Mouse (Mus musculus): ENCODE measurements at regions not wholly inside any gene's neighbourhood (a gene's known extent, or its start where the extent isn't known, plus 50 kb on each side); places are given as distances from the start of the nearest gene placed in this dataset.

DNA sequence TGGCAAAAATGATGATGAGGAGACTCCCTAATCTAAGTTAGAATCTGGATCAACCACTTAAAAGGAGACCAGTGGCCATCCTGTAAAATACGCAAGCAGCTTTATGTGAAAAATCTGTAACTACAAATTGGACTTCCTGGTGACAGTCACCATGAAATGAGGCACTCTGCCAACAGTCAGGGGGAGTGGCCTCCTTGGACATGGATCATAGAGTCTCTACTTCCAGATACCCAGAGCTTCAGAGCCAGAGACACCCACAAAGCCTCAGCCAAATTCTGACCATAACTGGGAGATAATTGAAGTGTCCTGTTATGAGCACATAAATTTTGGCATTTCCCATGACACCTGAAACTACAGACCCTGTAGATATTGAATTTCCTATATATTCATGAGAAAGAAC, 1359.3 kb upstream of the A1bg start:
- no peak overlapping the region for H3K4me2 ChIP-seq (ENCODE audit: low read depth)
- H3K79me2 ChIP-seq (ENCODE audit: control insufficient read depth, insufficient read depth) = no peaks in the 10 kb centered on the region
- H3K4me3 ChIP-seq = no peak overlapping the region
- TF ChIP-seq MAX (IDR thresholded peaks at IDR 0.05; ENCODE audit: low read depth) = no peak
- no peak for TF ChIP-seq E2F4 (IDR thresholded peaks at IDR 0.05; ENCODE audit: insufficient read depth)
- no peak for TF ChIP-seq MYOG (IDR thresholded peaks at IDR 0.05; ENCODE audit: control insufficient read depth in 1 of 3, insufficient read depth in 1 of 3, insufficient read length in 2 of 3, low read depth in 2 of 3)
- TF ChIP-seq POLR2AphosphoS2 (IDR thresholded peaks at IDR 0.05; ENCODE audit: insufficient read length, low read depth) = no peak
- no peak for TF ChIP-seq REST (IDR thresholded peaks at IDR 0.05; ENCODE audit: insufficient read depth, insufficient read length)
- TF ChIP-seq TCF12 (IDR thresholded peaks at IDR 0.05; ENCODE audit: insufficient read depth, poor library complexity, severe bottlenecking) = no peak
- no peak for TF ChIP-seq POLR2A (IDR thresholded peaks at IDR 0.05; ENCODE audit: insufficient read length, low read depth)
- no peak for TF ChIP-seq USF1 (IDR thresholded peaks at IDR 0.05; ENCODE audit: low read depth)
- no peak for TF ChIP-seq SRF (IDR thresholded peaks at IDR 0.05; ENCODE audit: control insufficient read depth, insufficient read length, low read depth)
- TF ChIP-seq CEBPB (IDR thresholded peaks at IDR 0.05; ENCODE audit: insufficient read depth, poor library complexity, severe bottlenecking) = no peak
- H3ac ChIP-seq (ENCODE audit: control insufficient read depth, insufficient read length) = no peak overlapping the region
- H3K36me3 ChIP-seq (ENCODE audit: control insufficient read depth, insufficient read depth) = no peaks in the 10 kb centered on the region
- no peaks in the 10 kb centered on the region for H3K27me3 ChIP-seq (ENCODE audit: control insufficient read depth, insufficient read depth, insufficient read length)

- no peaks in the 10 kb centered on the region for H3K79me2 ChIP-seq (ENCODE audit: control insufficient read depth, insufficient read depth)
- H3ac ChIP-seq (ENCODE audit: control insufficient read depth, insufficient read length) = no peak overlapping the region
- no peak for TF ChIP-seq SRF (IDR thresholded peaks at IDR 0.05; ENCODE audit: control insufficient read depth, insufficient read length, low read depth)
- TF ChIP-seq MAX (IDR thresholded peaks at IDR 0.05; ENCODE audit: low read depth) = no peak
- no peak for TF ChIP-seq POLR2A (IDR thresholded peaks at IDR 0.05; ENCODE audit: insufficient read length, low read depth)
- no peak for TF ChIP-seq E2F4 (IDR thresholded peaks at IDR 0.05; ENCODE audit: insufficient read depth)
- TF ChIP-seq REST (IDR thresholded peaks at IDR 0.05; ENCODE audit: insufficient read depth, insufficient read length) = no peak
- no peak for TF ChIP-seq TCF3 (IDR thresholded peaks at IDR 0.05; ENCODE audit: insufficient read length, low read depth)
- TF ChIP-seq POLR2AphosphoS2 (IDR thresholded peaks at IDR 0.05; ENCODE audit: insufficient read length, low read depth) = no peak
- H3K4me3 ChIP-seq = no peak overlapping the region
- no peaks in the 10 kb centered on the region for H3K27me3 ChIP-seq (ENCODE audit: control insufficient read depth, insufficient read depth, insufficient read length)
- no peaks in the 10 kb centered on the region for H3K36me3 ChIP-seq (ENCODE audit: control insufficient read depth, insufficient read depth)
- no peak overlapping the region for H3K4me2 ChIP-seq (ENCODE audit: low read depth)
These were observed 1356.7 kb upstream of the A1bg start for GRCm38 (mm10) chr15:62279526-62279925.

DNA sequence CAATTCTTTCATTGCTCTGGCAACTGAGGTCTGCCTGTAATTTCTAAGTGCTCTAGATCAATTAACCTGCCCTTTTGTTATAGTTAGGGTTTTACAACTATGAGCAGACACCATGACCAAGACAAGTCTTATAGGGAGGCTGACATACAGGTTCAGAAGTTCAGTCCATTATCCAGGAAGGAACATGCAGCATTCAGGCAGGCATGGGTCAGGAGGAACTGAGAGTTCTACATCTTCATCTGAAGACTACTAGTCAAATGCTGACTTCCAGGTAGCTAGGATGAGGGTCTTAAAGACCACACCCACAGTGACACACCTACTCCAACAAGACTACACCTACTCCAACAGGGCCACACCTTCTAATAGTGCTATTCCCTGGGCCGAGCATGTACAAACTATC, 1352.0 kb upstream of the A1bg start:
- H3K4me3 ChIP-seq = no peak overlapping the region
- H3ac ChIP-seq (ENCODE audit: control insufficient read depth, insufficient read length) = no peak overlapping the region
- H3K36me3 ChIP-seq (ENCODE audit: control insufficient read depth, insufficient read depth) = no peaks in the 10 kb centered on the region
- H3K27me3 ChIP-seq (ENCODE audit: control insufficient read depth, insufficient read depth, insufficient read length) = no peaks in the 10 kb centered on the region
- no peaks in the 10 kb centered on the region for H3K79me2 ChIP-seq (ENCODE audit: control insufficient read depth, insufficient read depth)
- H3K4me2 ChIP-seq (ENCODE audit: low read depth) = no peak overlapping the region
- no peak for TF ChIP-seq REST (IDR thresholded peaks at IDR 0.05; ENCODE audit: insufficient read depth, insufficient read length)
- no peak for TF ChIP-seq CEBPB (IDR thresholded peaks at IDR 0.05; ENCODE audit: insufficient read depth, poor library complexity, severe bottlenecking)
- TF ChIP-seq MYOD1 (IDR thresholded peaks at IDR 0.05; ENCODE audit: control insufficient read depth in 1 of 3, insufficient read length in 2 of 3, low read depth in 2 of 3) = no peak
- no peak for TF ChIP-seq SRF (IDR thresholded peaks at IDR 0.05; ENCODE audit: control insufficient read depth, insufficient read length, low read depth)
- TF ChIP-seq MYOG (IDR thresholded peaks at IDR 0.05; ENCODE audit: control insufficient read depth in 1 of 3, insufficient read depth in 1 of 3, insufficient read length in 2 of 3, low read depth in 2 of 3) = no peak
- TF ChIP-seq POLR2AphosphoS2 (IDR thresholded peaks at IDR 0.05; ENCODE audit: insufficient read length, low read depth) = no peak
- TF ChIP-seq TCF12 (IDR thresholded peaks at IDR 0.05; ENCODE audit: insufficient read depth, poor library complexity, severe bottlenecking) = no peak
- no peak for TF ChIP-seq E2F4 (IDR thresholded peaks at IDR 0.05; ENCODE audit: insufficient read depth)
- TF ChIP-seq USF1 (IDR thresholded peaks at IDR 0.05; ENCODE audit: low read depth) = no peak
- TF ChIP-seq POLR2A (IDR thresholded peaks at IDR 0.05; ENCODE audit: insufficient read length, low read depth) = no peak
- no peak for TF ChIP-seq TCF3 (IDR thresholded peaks at IDR 0.05; ENCODE audit: insufficient read length, low read depth)

DNA sequence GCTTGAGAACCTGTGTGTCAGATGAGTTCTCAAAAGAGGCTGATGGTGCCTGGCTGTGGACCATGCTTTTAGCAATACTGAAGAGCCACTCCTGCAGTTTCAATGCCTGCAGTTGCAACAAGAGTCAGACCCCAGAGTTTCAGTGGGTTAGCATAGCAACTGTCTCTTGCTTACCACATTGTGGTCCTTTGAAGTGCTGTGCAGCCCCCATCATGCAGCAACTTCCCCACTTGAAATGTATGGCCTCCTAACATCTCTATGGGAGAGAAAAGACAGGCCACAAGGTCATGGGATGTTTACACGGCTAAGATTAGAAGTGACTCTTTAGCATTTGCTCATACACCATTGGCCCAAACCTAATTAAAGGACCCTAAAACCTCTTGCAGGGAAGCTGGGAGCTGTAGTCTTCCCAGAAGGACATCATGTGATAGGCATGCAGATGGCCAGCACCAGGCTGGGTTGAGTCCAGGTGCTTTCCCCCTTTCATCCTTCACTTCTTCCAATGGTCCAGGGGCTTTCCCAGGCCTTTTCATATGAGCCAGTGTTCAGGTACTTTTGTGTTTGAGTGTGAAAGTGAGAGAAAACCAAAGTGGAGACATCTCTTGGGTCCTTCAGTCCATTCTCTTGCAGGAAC, 1351.2 kb upstream of the A1bg start:
- Histone ChIP-seq H3K79me2 (ENCODE audit: control insufficient read depth, insufficient read depth) (no peaks in the 10 kb centered on the region), H3ac (ENCODE audit: control insufficient read depth, insufficient read length) (no peak overlapping the region), H3K4me3 (no peak overlapping the region), H3K27me3 (ENCODE audit: control insufficient read depth, insufficient read depth, insufficient read length) (no peaks in the 10 kb centered on the region), H3K36me3 (ENCODE audit: control insufficient read depth, insufficient read depth) (no peaks in the 10 kb centered on the region), H3K4me2 (ENCODE audit: low read depth) (no peak overlapping the region)
- TF ChIP-seq TCF12 (IDR thresholded peaks at IDR 0.05; ENCODE audit: insufficient read depth, poor library complexity, severe bottlenecking) (no peak), POLR2AphosphoS2 (IDR thresholded peaks at IDR 0.05; ENCODE audit: insufficient read length, low read depth) (no peak), MAX (IDR thresholded peaks at IDR 0.05; ENCODE audit: low read depth) (no peak), POLR2A (IDR thresholded peaks at IDR 0.05; ENCODE audit: insufficient read length, low read depth) (no peak), CEBPB (IDR thresholded peaks at IDR 0.05; ENCODE audit: insufficient read depth, poor library complexity, severe bottlenecking) (no peak), USF1 (IDR thresholded peaks at IDR 0.05; ENCODE audit: low read depth) (no peak), MYOD1 (IDR thresholded peaks at IDR 0.05; ENCODE audit: control insufficient read depth in 1 of 3, insufficient read length in 2 of 3, low read depth in 2 of 3) (no peak), E2F4 (IDR thresholded peaks at IDR 0.05; ENCODE audit: insufficient read depth) (no peak), MYOG (IDR thresholded peaks at IDR 0.05; ENCODE audit: control insufficient read depth in 1 of 3, insufficient read depth in 1 of 3, insufficient read length in 2 of 3, low read depth in 2 of 3) (no peak), REST (IDR thresholded peaks at IDR 0.05; ENCODE audit: insufficient read depth, insufficient read length) (no peak), SRF (IDR thresholded peaks at IDR 0.05; ENCODE audit: control insufficient read depth, insufficient read length, low read depth) (no peak), TCF3 (IDR thresholded peaks at IDR 0.05; ENCODE audit: insufficient read length, low read depth) (no peak)

GRCm38 (mm10) chr15:62272755-62273154, 1349.9 kb upstream of the A1bg start:
- no peak overlapping the region for H3ac ChIP-seq (ENCODE audit: control insufficient read depth, insufficient read length)
- H3K27me3 ChIP-seq (ENCODE audit: control insufficient read depth, insufficient read depth, insufficient read length) = no peaks in the 10 kb centered on the region
- H3K79me2 ChIP-seq (ENCODE audit: control insufficient read depth, insufficient read depth) = no peaks in the 10 kb centered on the region
- H3K4me3 ChIP-seq = no peak overlapping the region
- TF ChIP-seq MAX (IDR thresholded peaks at IDR 0.05; ENCODE audit: low read depth) = no peak
- TF ChIP-seq POLR2AphosphoS2 (IDR thresholded peaks at IDR 0.05; ENCODE audit: insufficient read length, low read depth) = no peak
- no peak for TF ChIP-seq SRF (IDR thresholded peaks at IDR 0.05; ENCODE audit: control insufficient read depth, insufficient read length, low read depth)
- TF ChIP-seq MYOG (IDR thresholded peaks at IDR 0.05; ENCODE audit: control insufficient read depth in 1 of 3, insufficient read depth in 1 of 3, insufficient read length in 2 of 3, low read depth in 2 of 3) = no peak
- H3K36me3 ChIP-seq (ENCODE audit: control insufficient read depth, insufficient read depth) = no peaks in the 10 kb centered on the region
- H3K4me2 ChIP-seq (ENCODE audit: low read depth) = no peak overlapping the region
